Mouse (Mus musculus) 416B (cell line): ENCODE measurements at regions not wholly inside any gene's neighbourhood (a gene's known extent, or its start where the extent isn't known, plus 50 kb on each side); places are given as distances from the start of the nearest gene placed in this dataset.
"Not testable (repeated sequence)": the region's sequence is repeated elsewhere in the genome, so short reads cannot be mapped to it uniquely, and the experiment has no call there.

Experiments used
- DNase-seq: peaks from one replicate; pipeline ENCODE4 v3.0.0; 2011; ENCODE audit warnings: low read depth

DNA sequence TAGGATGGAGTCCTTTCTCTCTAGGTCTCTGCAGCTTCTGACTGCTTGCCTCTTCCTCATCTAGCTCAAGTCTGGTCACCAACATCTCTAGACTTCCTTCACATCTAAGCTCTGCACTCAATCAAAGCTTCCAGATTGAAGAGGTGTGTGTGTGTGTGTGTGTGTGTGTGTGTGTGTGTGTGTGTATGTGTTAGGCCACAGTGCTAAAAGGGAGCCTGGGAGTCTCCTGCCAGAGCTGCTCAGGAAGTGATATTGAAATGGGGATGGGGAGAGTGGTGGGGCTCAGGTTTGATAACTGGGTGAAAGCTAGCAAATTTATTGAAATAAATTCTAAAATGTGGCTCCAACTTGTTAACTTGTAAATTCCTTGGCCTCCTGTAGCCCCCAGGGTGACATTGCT is 73.3 kb downstream of the Gm31371 start:
- not testable (repeated sequence) for DNase-seq

DNA sequence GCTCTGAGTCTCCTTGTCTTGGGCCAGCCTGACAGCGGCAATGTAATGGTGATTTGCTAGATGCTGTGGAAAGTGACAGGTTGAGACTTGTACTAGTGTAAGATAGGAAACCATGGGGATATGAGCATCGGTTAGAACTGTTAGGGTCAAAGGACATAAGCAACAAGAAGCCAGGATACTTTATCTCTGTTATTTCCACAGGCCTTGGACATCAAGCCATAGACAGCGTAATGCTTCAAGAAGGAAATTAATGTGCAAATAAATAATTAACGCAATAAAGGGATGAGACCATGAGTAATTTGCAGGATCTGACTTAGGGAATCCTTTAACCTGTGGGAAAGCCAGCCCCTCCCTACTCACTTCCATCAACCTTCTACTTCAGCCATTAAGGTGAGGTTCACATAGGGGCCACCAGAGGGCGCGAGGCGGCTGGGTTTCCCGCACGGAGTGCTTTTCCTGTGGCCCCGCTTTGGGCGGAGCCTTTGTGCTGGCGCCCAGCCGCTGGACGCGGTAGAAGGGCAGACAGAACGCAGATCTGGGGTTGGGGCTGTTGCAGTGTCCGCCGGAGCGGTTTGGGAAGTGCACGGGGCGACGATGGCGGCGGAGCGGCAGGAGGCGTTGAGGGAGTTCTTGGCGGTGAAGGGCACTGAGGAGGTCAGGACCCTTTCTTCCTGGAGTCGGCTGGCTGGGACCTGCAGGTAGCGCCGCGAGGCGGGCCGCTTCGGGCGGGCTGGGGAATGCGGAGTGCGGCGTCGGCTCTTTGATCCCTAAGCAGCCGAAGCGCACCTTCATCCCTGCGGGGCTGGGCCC is 76.5 kb downstream of the Gm31371 start:
- DNase-seq, result peak; percentile 7

DNA sequence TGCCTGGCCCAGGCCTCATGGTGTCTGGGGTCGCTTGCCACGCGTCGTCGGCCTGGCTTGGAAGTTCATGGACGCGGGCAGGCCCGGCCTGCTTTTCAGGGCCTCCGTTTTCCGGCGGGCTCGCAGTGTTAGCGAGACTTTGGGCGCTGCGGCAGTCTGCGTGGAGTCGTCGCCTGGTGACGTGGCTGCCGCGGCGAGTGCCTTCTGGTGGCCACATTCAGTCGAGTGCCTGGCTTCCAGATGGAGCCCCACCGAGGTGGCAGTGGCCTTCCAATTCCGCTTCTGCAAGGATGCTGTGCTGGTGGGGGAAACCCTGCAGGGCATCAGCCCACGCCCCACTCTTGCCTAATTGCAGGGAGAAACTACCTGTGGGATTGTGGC is 77.1 kb downstream of the Gm31371 start:
- DNase-seq, result not testable (repeated sequence)

GRCm38 (mm10) chr8:20008106-20008505 is 104.9 kb downstream of the Gm31371 start:
- DNase-seq, result not testable (repeated sequence)

GRCm38 (mm10) chr8:20010947-20011346 is 107.8 kb downstream of the Gm31371 start:
- peak; percentile 39 for DNase-seq

- peak; percentile 60 for DNase-seq
Measured at GRCm38 (mm10) chr8:20013278-20013677, 110.1 kb downstream of the Gm31371 start.

DNA sequence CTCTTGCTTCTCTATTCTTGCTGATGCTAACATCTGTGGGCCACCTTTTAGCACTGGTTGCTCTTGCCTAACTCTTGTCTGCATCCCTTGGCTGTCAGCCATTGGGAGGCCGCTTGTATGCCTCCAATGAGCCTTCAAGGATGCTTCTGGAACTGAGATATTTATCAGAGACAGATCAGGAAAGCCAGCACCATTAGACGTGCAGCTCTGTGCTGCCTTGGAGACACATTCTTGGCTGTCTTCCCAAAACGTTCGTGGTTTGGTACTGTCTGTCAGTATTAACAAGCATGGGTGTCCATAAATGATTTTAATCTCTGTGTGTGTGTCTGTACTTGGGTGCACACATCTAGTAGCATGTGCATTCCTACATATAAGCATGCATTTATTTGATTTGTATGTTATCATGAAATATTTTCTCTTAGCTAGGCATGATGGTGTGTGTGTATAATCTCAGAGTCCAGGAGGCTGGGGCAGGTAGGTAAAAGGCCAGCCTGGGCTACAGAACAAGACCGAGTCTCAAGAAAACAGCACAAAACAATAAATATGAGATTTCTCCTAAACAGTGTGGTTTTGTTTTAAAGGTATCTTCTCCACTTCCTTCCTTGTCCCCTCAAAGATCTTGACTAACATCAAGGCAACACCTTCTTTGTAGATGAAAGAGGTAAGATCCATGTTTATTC is 111.4 kb downstream of the Gm31371 start:
- DNase-seq, result not testable (repeated sequence)

DNA sequence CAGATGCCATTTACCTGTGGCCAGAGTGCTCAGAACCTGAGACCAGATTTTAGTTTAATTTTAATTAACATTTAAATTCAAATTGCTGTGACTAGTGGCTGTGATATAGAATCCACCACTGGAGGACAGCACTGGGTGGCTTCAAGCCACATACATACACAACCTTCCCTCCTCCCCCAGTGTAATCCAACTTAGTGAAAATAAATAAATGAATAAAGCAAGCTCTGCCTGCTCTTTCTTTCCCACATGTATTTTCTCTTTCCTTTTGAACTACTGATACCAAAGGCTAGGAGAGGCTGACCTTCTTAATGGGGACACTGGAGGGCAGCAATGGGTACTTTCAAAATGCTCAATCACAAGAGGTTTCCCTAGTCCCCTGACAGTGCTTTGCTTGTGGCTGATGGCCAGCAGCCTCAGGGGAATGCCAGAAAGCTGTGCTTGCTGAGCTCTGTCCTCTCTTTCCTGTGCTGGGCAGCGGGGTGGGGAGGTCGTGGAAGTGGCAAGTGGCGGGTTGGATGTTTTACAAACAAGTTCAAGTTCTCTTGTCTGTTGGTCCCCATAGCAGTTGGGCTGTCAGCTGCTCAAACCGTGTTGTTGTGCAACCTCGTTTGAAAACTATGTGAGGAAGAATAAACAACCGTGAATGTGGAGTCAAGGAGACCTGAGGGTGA is 112.4 kb downstream of the Gm31371 start:
- DNase-seq, result not testable (repeated sequence)

- DNase-seq, result not testable (repeated sequence)
Measured at GRCm38 (mm10) chr8:20016082-20016840, 113.1 kb downstream of the Gm31371 start.

GRCm38 (mm10) chr8:20025521-20025920 is 122.3 kb downstream of the Gm31371 start:
- not testable (repeated sequence) for DNase-seq

DNA sequence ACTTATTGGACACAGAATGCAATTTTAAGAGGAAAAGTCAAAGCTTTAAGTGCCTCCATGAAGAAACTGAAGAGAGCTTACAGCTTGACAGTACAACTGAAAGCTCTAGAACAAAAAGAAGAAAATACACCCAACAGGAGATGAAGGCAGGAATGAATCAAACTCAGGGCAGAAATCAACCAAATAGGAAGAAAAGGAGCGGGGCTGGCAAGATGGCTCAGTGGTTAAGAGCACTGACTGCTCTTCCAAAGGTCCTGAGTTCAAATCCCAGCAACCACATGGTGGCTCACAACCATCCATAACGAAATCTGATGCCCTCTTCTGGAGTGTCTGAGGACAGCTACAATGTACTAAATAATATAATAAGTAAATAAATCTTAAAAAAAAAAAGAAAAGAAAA is 124.8 kb downstream of the Gm31371 start:
- not testable (repeated sequence) for DNase-seq

- DNase-seq, result not testable (repeated sequence)
Measured at GRCm38 (mm10) chr8:20030131-20030530, 126.9 kb downstream of the Gm31371 start.

GRCm38 (mm10) chr8:20057626-20058025 is 154.4 kb downstream of the Gm31371 start:
- not testable (repeated sequence) for DNase-seq

DNA sequence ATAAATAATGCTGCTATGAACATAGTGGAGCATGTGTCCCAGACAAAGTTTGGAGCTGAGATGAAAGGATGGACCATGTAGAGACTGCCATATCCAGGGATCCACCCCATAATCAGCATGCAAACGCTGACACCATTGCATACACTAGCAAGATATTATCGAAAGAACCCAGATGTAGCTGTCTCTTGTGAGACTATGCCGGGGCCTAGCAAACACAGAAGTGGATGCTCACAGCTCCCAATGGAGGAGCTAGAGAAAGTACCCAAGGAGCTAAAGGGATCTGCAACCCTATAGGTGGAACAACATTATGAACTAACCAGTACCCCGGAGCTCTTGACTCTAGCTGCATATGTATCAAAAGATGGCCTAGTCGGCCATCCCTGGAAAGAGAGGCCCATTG is 194.9 kb downstream of the Gm31371 start:
- DNase-seq, result not testable (repeated sequence)

GRCm38 (mm10) chr8:20100241-20100640 is 197.0 kb downstream of the Gm31371 start:
- DNase-seq, result not testable (repeated sequence)

- not testable (repeated sequence) for DNase-seq
Measured at GRCm38 (mm10) chr8:20102374-20102773, 199.2 kb downstream of the Gm31371 start.

GRCm38 (mm10) chr8:20107154-20107553 is 204.0 kb downstream of the Gm31371 start:
- not testable (repeated sequence) for DNase-seq

DNA sequence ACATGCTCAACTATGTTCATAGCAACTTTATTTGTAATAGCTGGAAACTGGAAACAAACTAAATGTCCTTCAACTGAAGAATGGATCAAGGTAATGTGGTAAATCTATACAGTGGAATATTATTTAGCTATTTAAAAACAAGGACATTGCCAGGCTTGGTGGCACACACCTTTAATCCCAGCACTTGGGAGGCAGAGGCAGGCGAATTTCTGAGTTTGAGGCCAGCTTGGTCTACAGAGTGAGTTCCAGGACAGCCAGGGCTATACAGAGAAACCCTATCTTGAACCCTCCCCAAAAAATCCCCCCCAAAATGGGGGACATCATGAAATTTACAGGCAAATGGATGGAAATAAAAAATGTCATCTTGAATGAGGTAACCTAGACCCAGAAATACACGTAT is 213.6 kb downstream of the Gm31371 start:
- not testable (repeated sequence) for DNase-seq

DNA sequence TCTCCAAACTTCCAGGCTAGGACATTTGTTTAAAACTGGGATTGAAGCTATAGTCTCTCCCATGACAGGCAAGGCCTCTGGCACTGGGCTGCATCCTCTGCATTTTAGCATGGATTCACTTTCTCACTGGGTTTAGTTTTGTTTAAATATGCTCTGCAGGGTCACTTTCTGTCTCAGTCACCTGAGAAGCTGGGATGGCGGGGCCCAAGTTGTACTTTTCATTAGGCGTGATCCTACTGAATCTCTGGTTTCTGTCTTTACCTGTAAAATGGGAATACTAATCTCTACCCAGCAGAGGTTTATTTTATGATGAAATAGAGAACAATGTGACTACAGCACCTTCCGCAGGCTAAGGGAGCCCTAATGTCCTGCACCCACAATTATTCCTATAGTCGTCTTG is 216.4 kb downstream of the Gm31371 start:
- DNase-seq, result not testable (repeated sequence)

GRCm38 (mm10) chr8:20120186-20120585 is 217.0 kb downstream of the Gm31371 start:
- DNase-seq, result not testable (repeated sequence)

DNA sequence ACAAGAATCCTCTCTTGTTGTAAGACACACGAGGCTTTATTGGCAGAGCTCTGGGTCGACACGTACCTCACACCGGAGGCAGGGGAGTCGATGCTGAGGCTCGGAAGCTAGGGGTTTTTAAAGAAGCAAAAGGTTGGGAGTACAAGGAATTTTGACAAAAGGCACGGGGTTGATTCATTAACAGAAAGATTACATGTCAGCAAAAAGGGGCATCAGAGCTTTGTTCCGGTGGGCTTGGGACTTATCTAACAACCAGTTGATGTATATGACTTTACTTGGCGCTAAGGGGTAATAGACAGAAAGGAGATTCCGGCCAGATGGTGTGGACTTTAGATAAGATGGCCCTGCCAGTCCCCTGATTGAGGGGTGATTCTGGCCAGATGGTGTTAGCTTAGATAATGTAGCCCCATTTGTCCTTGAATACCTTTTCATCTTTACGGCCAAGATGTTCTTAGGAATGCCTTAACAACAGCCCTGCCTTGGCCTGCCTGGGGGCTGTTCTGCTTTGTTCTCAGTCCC is 218.3 kb downstream of the Gm31371 start:
- DNase-seq, result not testable (repeated sequence)
